Mouse (Mus musculus) megakaryocyte, embryonic 14.5 days (primary cell): ENCODE results near the gene Gm9803.

ENCODE experiments used
- FLI1 ChIP-seq: IDR thresholded peaks from 2 replicates; pipeline ENCODE4 v1.6.1; 2012; ENCODE audit warnings: low read length, inconsistent platforms, mixed read lengths
- GATA1 ChIP-seq: IDR thresholded peaks from 3 replicates; pipeline ENCODE4 v1.6.1; 2012; ENCODE audit warnings: mixed read lengths, low read length, inconsistent platforms, borderline replicate concordance

DNA sequence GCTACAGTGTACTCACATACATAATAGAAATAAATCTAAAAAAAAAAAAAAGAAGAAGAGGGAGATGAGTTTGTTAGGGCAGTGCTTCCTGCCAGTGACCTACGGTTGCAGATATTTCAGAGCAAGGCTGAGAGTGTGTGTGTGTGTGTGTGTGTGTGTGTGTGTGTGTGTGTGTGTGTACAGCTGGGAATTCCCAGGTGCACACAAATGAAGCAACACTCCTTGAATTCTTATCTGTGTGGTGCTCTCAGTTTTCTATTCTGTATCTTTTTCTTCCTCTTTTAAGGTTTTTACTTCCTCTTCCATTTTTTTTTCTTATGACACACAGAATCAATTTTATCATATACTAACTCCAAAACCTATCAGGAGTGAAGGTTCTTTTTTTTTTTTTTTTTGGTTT lies 19.6 kb upstream of the Gm9803 start:
- TF ChIP-seq GATA1 (no peak), FLI1 (no peak)
